Mouse (Mus musculus) stomach, embryonic 16.5 days (tissue): ENCODE measurements around the gene Zfc3h1. TPM values are rescaled to one million over a fixed set of nuclear protein-coding genes. Genes with fewer than 3 reads are reported as not detected.
A peak's percentile ranks its signal among the peaks of the same experiment; 100 is the strongest.

Experiments used
- ATAC-seq: fragments of 200-750 bp; cut with Nextera tagmentation; 2 replicates; pipeline ENCODE4 v1.8.0; 2017; ENCODE audit warnings: moderate number of reproducible peaks, moderate TSS enrichment; ENCODE audit not compliant: insufficient read depth, low FRiP score
- H3K27ac ChIP-seq: fragments of 300-500 bp; sonication (generic); 2 replicates; pipeline ENCODE4 v1.5.1; 2014; ENCODE audit warnings: low read length
- H3K27me3 ChIP-seq: fragments of 300-500 bp; sonication (generic); 2 replicates; pipeline ENCODE4 v1.6.1; 2014; ENCODE audit warnings: low read length, control low read depth, mixed read lengths; ENCODE audit not compliant: control insufficient read depth, insufficient read depth
- H3K36me3 ChIP-seq: fragments of 300-500 bp; sonication (generic); 2 replicates; pipeline ENCODE4 v1.6.1; 2014; ENCODE audit warnings: low read length; ENCODE audit not compliant: control insufficient read depth, insufficient read depth
- H3K4me1 ChIP-seq: fragments of 300-500 bp; sonication (generic); 2 replicates; pipeline ENCODE4 v1.6.1; 2014; ENCODE audit warnings: low read length, control low read depth, mixed read lengths; ENCODE audit not compliant: control insufficient read depth, insufficient read depth
- H3K4me2 ChIP-seq: fragments of 300-500 bp; sonication (generic); 2 replicates; pipeline ENCODE4 v1.6.1; 2014; ENCODE audit warnings: low read depth, low read length, mixed read lengths
- H3K4me3 ChIP-seq: fragments of 300-500 bp; sonication (generic); replicated peaks from 2 replicates; pipeline ENCODE4 v1.5.1; 2014; ENCODE audit warnings: mild to moderate bottlenecking, low read length
- H3K9ac ChIP-seq: fragments of 300-500 bp; sonication (generic); 2 replicates; pipeline ENCODE4 v1.6.1; 2014; ENCODE audit warnings: low read length
- H3K9me3 ChIP-seq: fragments of 300-500 bp; sonication (generic); replicated peaks from 2 replicates; pipeline ENCODE4 v1.6.1; 2016; ENCODE audit warnings: low read length, control low read depth; ENCODE audit not compliant: control insufficient read depth
- WGBS: fragments of 180-500 bp; shearing (Covaris S2); extraction: QIAGEN DNeasy Blood & Tissue Kit; methylation state at CpG from one replicate; pipeline ENCODE4 v1.1.7; 2014; 5-methylcytosine and 5-hydroxymethylcytosine counted together
- polyA plus RNA-seq: library from polyadenylated mRNA; unstranded; fragments of >200 nt; fragmentation: Nextera tagmentation; extraction: Ambion mirVana; gene quantifications from 2 replicates; pipeline ENCODE4 v1.2.1, GENCODE M21; 2015

Zfc3h1 gene
- polyA plus RNA-seq, 1 experiment from 2014 or later: 20.5 TPM

DNA sequence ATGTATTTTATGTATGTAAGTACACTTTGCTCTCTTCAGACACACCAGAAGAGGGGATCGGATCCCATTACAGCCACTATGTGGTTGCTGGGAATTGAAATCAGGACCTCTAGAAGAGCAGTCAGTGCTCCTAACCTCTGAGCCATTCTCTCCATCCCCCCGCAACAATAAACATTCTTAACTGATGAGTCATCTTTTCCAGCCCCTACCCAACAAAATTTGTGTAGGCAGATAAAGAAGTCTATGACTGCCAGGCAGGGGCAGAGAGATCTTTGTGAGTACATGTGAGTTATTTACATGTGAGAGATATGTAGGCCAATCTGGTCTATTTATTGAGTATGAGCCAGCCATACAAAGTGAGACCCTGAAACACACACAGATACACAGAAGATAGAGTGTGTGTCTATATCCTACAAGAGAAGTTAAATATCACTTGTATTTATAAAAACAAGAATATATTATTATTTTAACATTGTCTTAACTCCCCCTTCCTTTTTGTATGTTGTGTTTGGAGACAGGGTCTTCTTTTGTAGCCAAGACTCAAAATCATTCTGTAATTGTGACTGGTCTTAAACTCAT, 3.2 kb upstream of the Zfc3h1 start:
- no peaks in the 10 kb centered on the region for H3K9me3 ChIP-seq
- H3K9ac ChIP-seq: no peak overlapping the region
- no peak overlapping the region for H3K4me3 ChIP-seq
- ATAC-seq: no peak
- peaks cover 11% of the 10 kb centered on the region for H3K4me1 ChIP-seq
- H3K36me3 ChIP-seq: no peaks in the 10 kb centered on the region
- H3K4me2 ChIP-seq: no peak overlapping the region
- H3K27ac ChIP-seq: no peak overlapping the region
- WGBS: 65% methylated on average over 2 of the region's 2 CpGs
- H3K27me3 ChIP-seq: no peaks in the 10 kb centered on the region

DNA sequence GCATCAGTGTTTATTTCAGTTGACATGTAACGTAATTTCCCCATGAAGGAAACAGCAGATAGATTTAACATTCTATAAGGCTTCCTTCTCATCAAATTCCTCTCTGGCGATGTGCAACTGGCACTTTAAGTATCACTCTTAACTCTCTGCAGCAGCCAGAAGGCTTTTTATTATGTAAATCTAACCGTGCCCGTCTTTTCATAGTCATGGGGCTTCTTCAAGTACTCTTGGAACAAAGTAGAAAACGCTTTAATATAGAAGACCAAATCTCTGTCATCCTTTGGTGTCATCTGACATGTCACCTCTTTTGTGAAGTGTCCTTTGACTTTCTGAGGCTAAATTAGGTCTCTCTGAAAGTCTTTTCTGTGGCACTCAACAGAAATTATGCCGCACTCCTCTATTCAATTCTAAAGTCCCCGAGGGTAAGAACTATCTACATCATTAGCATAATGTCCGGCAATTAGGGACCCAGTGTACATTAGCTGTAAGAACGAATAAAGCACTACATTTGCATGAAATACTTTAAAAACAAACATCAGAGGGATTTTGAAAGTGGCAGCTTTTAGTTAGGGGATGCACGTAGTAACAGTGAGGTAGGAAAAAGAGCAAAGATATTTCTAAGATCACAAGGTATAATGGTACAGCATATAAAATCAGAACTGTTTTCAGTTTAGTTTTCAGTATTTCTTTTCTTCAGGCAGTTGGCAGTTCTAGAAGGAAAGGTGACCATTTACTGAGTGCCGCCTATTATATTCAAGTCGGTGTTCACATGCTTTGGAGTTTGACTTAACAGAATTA, 1.7 kb upstream of the Zfc3h1 start:
- H3K4me2 ChIP-seq: peak overlapping the region; percentile 70
- no peaks in the 10 kb centered on the region for H3K36me3 ChIP-seq
- H3K9ac ChIP-seq: peak overlapping the region; percentile 60
- peak overlapping the region; percentile 33; the same call in 1 of the 2 replicates for H3K27ac ChIP-seq
- no peaks in the 10 kb centered on the region for H3K27me3 ChIP-seq
- no peaks in the 10 kb centered on the region for H3K9me3 ChIP-seq
- 36% methylated on average over 12 of the region's 12 CpGs for WGBS
- no peak for ATAC-seq
- H3K4me3 ChIP-seq: peak overlapping the region; percentile 96
- peaks cover 14% of the 10 kb centered on the region for H3K4me1 ChIP-seq

DNA sequence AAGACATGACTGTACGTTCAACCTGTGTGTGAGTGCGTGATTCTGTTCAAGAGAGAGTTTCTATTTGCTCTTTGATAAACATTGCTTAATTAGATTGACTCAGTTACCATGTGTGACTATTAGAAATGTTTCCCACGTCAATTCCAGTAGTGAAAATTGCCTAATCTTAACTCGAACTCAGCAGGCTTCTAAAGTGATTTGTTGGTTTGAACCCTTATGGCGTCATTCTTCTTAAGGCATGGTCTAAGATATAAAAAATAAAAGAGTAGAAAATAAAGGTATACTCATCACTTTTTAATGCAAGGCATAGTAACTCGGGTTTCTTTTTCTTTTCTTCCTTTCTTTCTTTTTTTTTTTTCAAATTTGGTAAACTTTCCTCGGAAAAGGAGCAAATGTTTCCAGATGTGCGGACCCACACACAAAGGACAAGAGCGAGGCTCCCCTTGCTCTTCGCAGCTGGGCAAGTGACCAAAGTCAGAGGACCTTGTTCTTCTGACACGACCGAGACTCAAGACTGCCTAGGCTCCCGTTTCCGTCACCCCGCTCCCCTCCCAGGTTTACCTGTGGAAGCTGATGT, 1.0 kb upstream of the Zfc3h1 start:
- Histone ChIP-seq H3K4me3 (peak overlapping the region; percentile 96), H3K9ac (peak overlapping the region; percentile 96), H3K27ac (peak overlapping the region; percentile 99), H3K9me3 (no peaks in the 10 kb centered on the region), H3K27me3 (no peaks in the 10 kb centered on the region), H3K36me3 (no peaks in the 10 kb centered on the region), H3K4me1 (peaks cover 20% of the 10 kb centered on the region), H3K4me2 (peak overlapping the region; percentile 70)
- no peak for ATAC-seq
- 2% methylated on average over 15 of the region's 15 CpGs for WGBS

DNA sequence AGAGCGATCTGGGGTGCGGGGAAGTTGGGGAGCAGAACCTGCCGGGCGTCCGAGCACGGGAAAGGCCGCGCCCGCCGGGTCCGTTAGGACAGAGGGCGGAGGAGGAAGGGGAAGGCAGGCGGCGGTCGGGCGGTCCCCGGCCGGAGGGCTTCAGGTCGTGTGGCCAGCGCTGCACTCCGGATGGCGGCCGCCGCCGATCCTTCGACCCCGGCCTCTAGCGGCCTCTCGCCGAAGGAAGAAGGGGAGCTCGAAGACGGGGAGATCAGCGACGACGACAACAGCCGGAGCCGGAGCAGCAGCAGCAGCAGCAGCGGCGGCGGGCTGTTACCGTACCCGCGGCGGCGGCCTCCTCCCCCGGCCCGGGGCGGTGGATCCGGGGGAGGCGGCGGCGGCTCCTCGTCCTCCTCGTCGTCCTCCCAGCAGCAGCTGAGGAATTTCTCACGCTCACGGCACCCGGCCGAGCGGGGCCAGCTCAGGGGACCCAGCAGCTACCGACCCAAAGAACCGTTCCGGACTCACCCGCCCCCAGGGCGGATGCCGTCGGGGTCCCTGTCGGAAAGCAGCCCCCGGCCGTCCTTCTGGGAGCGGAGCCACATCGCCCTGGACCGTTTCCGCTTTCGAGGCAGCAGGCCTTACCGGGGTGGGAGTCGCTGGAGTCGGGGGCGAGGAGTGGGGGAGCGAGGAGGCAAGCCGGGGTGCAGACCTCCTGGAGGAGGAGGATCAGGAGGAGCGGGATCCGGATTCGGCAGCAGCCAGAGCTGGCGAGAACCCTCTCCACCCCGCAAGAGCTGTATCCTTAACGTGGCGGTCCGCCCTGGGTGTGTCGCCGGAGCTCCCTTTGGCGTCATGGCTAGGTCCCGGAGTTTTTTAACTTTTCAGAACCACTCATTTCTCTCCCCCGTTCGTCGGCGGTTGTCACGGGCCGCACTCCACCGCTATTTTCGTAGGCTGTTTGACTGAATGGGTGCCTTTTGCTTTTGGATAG, 551 bp downstream of the Zfc3h1 start:
- Histone ChIP-seq H3K36me3 (no peaks in the 10 kb centered on the region), H3K4me2 (peak overlapping the region; percentile 80), H3K27me3 (no peaks in the 10 kb centered on the region), H3K9me3 (no peaks in the 10 kb centered on the region), H3K4me3 (peak overlapping the region; percentile 96), H3K9ac (peak overlapping the region; percentile 96), H3K4me1 (peaks cover 23% of the 10 kb centered on the region), H3K27ac (peak overlapping the region; percentile 99)
- peak; percentile 7 for ATAC-seq
- under 1% methylated on average over 99 of the region's 101 CpGs for WGBS

DNA sequence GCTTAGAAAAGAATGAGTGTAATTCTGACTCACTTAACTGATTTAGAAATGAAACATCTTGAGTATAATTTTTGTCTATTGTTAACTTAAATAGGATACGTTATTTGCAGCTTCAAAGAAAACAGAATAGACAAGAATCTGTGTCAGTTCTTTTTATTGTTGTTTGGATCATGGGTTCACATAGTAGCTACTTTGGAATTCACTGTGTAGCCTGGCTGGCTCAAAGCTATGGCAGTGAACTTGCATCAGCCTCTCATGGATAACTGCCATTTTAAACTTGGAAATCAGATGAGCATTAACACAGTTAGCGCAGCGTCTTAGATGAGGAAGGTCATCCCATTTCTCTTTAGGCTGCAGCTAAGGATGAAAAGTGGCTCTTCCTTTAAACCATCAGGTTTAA, 3.1 kb downstream of the Zfc3h1 start:
- no peak overlapping the region for H3K27ac ChIP-seq
- no peak for ATAC-seq
- H3K9ac ChIP-seq: no peak overlapping the region
- WGBS: 83% methylated on average over 3 of the region's 3 CpGs
- no peaks in the 10 kb centered on the region for H3K36me3 ChIP-seq
- H3K9me3 ChIP-seq: no peaks in the 10 kb centered on the region
- no peak overlapping the region for H3K4me2 ChIP-seq
- H3K4me3 ChIP-seq: no peak overlapping the region
- H3K27me3 ChIP-seq: no peaks in the 10 kb centered on the region
- H3K4me1 ChIP-seq: peaks cover 15% of the 10 kb centered on the region

DNA sequence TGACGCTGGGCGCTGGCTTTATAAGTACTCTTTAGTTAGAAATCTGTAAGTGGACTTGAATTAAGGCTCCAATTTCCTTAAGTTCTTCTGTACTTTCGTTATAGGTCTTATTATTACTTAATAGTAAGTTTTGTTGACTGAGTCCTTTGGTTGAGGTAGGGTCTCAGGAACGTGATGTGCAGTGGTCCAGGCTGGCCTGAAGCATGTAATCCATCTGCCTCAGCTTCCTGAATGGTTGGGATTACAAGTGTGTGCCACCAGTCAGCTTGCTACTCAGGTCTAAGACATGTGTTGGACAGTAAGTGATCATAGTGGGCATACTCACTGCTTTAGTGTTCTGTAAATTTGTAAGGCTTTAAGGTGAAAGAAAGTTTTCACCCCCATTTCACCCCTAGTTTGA, 6.3 kb downstream of the Zfc3h1 start:
- Histone ChIP-seq H3K27ac (no peak overlapping the region), H3K9me3 (no peaks in the 10 kb centered on the region), H3K9ac (no peak overlapping the region), H3K36me3 (peaks cover 2% of the 10 kb centered on the region; the same call in 1 of the 2 replicates), H3K4me2 (no peak overlapping the region), H3K4me1 (peaks cover 12% of the 10 kb centered on the region), H3K27me3 (no peaks in the 10 kb centered on the region), H3K4me3 (no peak overlapping the region)
- 93% methylated on average over 4 of the region's 4 CpGs for WGBS
- no peak for ATAC-seq

DNA sequence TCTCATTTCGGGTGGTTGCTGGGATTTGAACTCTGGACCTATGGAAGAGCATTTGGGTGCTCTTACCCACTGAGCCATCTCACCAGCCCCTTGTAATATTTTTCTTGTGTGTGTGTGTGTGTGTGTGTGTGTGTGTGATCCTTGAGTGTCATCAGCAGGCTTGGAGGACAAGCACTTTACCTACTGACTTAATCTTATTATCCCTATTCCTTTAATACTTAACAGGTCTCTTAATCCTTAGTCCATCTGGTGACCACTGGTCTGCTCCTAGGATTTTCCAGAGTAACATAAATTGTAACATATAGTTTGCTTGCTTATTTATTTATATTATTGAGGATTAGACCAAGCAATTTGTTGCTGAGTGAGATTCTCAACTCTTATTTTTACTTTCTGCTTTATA, 7.1 kb downstream of the Zfc3h1 start:
- ATAC-seq: no peak
- Histone ChIP-seq H3K9ac (no peak overlapping the region), H3K9me3 (no peaks in the 10 kb centered on the region), H3K36me3 (peaks cover 4% of the 10 kb centered on the region; the same call in 1 of the 2 replicates), H3K4me3 (no peak overlapping the region), H3K4me1 (peaks cover 16% of the 10 kb centered on the region), H3K27ac (no peak overlapping the region), H3K27me3 (no peaks in the 10 kb centered on the region), H3K4me2 (no peak overlapping the region)
- 82% methylated on average over 1 of the region's 1 CpGs for WGBS

DNA sequence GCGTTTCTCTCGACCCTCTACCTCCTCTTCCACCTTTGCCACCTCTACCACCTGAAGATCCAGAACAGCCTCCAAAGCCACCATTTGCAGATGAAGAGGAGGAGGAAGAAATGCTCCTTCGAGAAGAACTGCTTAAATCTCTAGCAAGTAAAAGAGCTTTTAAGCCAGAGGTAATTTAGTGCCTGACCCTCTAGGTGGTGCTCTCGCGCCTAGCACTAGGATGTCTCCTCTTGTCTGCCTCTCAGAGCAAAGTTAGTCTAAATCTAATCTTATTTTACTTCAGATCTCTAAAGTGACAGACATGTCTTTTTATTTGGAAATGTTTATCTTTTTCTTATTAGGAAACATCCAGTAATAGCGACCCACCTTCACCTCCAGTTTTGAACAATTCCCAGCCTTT, 21.6 kb downstream of the Zfc3h1 start:
- no peaks in the 10 kb centered on the region for H3K27me3 ChIP-seq
- no peak overlapping the region for H3K4me2 ChIP-seq
- peaks cover 28% of the 10 kb centered on the region for H3K36me3 ChIP-seq
- no peak overlapping the region for H3K9ac ChIP-seq
- no peak overlapping the region for H3K27ac ChIP-seq
- no peak overlapping the region for H3K4me3 ChIP-seq
- H3K9me3 ChIP-seq: no peaks in the 10 kb centered on the region
- WGBS: 60% methylated on average over 6 of the region's 6 CpGs
- ATAC-seq: no peak
- H3K4me1 ChIP-seq: no peaks in the 10 kb centered on the region
